Mouse (Mus musculus) hindbrain, postnatal 0 days (tissue): ENCODE measurements around the gene Pdcd5. TPM values are rescaled to one million over a fixed set of nuclear protein-coding genes. Genes with fewer than 3 reads are reported as not detected.
A peak's percentile ranks its signal among the peaks of the same experiment; 100 is the strongest.

Experiments used
- ATAC-seq: fragments of 200-750 bp; cut with Nextera tagmentation; 2 replicates; pipeline ENCODE4 v1.8.0; 2017; ENCODE audit warnings: mild to moderate bottlenecking, moderate TSS enrichment, moderate library complexity
- DNase-seq: peaks from one replicate; pipeline ENCODE4 v3.0.0-alpha.2; 2015; ENCODE audit warnings: low spot score
- H3K27ac ChIP-seq: fragments of 300-500 bp; sonication (generic); 2 replicates; pipeline ENCODE4 v1.5.1; 2014; ENCODE audit warnings: mild to moderate bottlenecking
- H3K27me3 ChIP-seq: fragments of 300-500 bp; sonication (generic); 2 replicates; pipeline ENCODE4 v1.6.1; 2014; ENCODE audit warnings: low read length, mixed read lengths; ENCODE audit not compliant: insufficient read depth
- H3K36me3 ChIP-seq: fragments of 300-500 bp; sonication (generic); 2 replicates; pipeline ENCODE4 v1.6.1; 2014; ENCODE audit warnings: low read length, mixed read lengths; ENCODE audit not compliant: insufficient read depth
- H3K4me1 ChIP-seq: fragments of 300-500 bp; sonication (generic); 2 replicates; pipeline ENCODE4 v1.6.1; 2014; ENCODE audit warnings: antibody characterized with exemption, low read length, mixed read lengths; ENCODE audit not compliant: insufficient read depth
- H3K4me2 ChIP-seq: fragments of 300-500 bp; sonication (generic); 2 replicates; pipeline ENCODE4 v1.6.1; 2014; ENCODE audit warnings: low read depth, mild to moderate bottlenecking, low read length, moderate library complexity, mixed read lengths
- H3K4me3 ChIP-seq: fragments of 300-500 bp; sonication (generic); 2 replicates; pipeline ENCODE4 v1.5.1; 2014; ENCODE audit warnings: low read length
- H3K9ac ChIP-seq: fragments of 300-500 bp; sonication (generic); replicated peaks from 2 replicates; pipeline ENCODE4 v1.6.1; 2014; ENCODE audit warnings: mild to moderate bottlenecking, low read length, moderate library complexity, mixed read lengths
- H3K9me3 ChIP-seq: fragments of 300-500 bp; sonication (generic); 2 replicates; pipeline ENCODE4 v1.6.1; 2016; ENCODE audit warnings: low read length, mixed read lengths
- CTCF ChIP-seq: IDR thresholded peaks from 2 replicates; pipeline ENCODE4 v1.5.1; 2016; ENCODE audit warnings: antibody characterized with exemption, control low read depth, low read depth
- WGBS: fragments of 180-500 bp; shearing (Covaris S2); extraction: QIAGEN DNeasy Blood & Tissue Kit; methylation state at CpG from one replicate; pipeline ENCODE4 v1.1.7; 2014; 5-methylcytosine and 5-hydroxymethylcytosine counted together
- polyA plus RNA-seq: library from polyadenylated mRNA; unstranded; fragments of >200 nt; fragmentation: Nextera tagmentation; extraction: Ambion mirVana; gene quantifications from 2 replicates; pipeline ENCODE4 v1.2.1, GENCODE M21; 2015
- total RNA-seq: library from RNA; depleted of rRNA; stranded (reverse); fragments of >200 nt; gene quantifications from 2 replicates; pipeline ENCODE4 v1.2.3, GENCODE M21; 2014

Pdcd5 gene
- total and polyA plus RNA-seq, 2 experiments from 2014 or later, result 35.4 to 250 TPM

DNA sequence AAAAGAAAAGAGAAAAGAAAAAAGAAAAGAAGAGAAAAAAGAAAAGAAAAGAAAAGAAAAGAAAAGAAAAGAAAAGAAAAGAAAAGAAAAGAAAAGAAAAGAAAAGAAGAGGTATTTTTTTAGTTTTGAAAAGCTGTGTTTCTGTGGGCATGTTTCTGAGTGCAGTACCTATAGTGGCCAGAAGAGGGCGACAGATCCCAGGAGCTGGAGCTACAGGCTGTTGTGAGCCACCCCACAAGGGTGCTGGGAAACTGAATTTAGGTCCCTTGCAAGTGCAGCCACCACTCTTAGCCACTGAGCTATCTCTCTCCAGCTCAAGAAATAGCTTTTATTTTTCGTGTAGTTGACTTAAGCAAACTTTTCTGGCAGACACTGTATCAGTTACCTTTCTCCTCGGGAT, 11.9 kb upstream of the Pdcd5 start:
- WGBS, result 53% methylated on average over 3 of the region's 3 CpGs
- no peaks in the 10 kb centered on the region for H3K27me3 ChIP-seq
- no peak overlapping the region for H3K4me2 ChIP-seq
- no peak overlapping the region for H3K27ac ChIP-seq
- no peak overlapping the region for H3K4me3 ChIP-seq
- no peaks in the 10 kb centered on the region for H3K36me3 ChIP-seq
- H3K9me3 ChIP-seq, result no peaks in the 10 kb centered on the region
- ATAC-seq, result no peak
- no peak for DNase-seq
- H3K9ac ChIP-seq, result no peak overlapping the region
- no peaks in the 10 kb centered on the region for H3K4me1 ChIP-seq
- TF ChIP-seq CTCF, result peak; percentile 74

DNA sequence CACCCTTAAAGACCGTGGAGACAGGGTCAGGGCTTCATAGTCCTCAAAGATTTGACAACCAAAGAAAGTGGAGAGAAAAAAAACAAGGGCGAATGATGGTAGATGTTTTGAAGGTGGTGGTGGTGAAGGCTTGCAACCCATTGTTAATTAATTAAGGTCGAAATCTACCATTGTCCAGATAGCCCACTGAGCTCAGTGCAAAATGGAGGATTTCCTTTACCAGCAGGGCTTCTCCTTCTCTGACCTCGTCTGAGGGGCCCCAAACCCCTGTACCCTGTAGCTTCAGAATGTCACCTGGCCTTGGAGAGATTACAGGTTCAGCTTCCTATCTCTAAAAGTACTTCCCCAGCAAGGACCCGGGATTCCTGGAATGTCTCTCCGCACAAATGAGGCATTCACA, 10.5 kb upstream of the Pdcd5 start:
- no peak overlapping the region for H3K9ac ChIP-seq
- no peaks in the 10 kb centered on the region for H3K27me3 ChIP-seq
- 33% methylated on average over 6 of the region's 6 CpGs for WGBS
- ATAC-seq (no peak), DNase-seq (no peak)
- no peaks in the 10 kb centered on the region for H3K4me1 ChIP-seq
- no peak overlapping the region for H3K4me3 ChIP-seq
- H3K36me3 ChIP-seq, result no peaks in the 10 kb centered on the region
- no peak overlapping the region for H3K4me2 ChIP-seq
- TF ChIP-seq CTCF, result no peak
- H3K27ac ChIP-seq, result no peak overlapping the region
- no peaks in the 10 kb centered on the region for H3K9me3 ChIP-seq

DNA sequence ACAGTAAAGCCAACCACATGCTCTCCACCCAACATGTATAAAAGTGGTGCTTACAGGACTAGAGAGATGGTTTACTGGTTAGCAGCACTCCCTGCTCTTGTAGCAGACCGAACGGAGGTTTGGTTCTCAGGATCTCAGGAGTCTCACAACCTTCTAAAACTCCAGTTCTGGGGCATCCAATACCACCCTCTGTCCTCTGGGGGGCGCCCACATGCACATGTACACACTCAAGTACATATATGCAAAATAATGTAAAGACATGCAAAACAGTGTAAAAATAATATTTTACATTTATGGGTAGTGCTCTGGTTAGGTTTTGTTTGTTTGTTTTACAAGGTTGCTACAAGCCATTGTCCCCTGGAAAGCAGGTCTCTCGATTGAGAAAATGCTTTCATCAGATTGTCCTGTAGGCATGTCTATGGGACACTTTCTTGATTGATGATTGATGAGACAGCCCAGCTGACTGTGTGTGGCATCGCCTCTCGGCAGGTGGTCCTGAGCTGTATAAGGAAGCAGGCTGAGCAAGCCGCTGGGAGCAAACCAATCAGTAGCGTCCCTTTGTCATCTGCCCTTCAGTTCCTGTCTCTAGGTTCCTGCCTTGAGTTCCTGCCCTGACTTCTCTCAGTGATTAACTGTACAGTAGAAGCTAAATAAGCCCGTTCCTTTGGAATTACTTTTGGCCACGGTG, 4.4 kb upstream of the Pdcd5 start:
- no peaks in the 10 kb centered on the region for H3K4me1 ChIP-seq
- H3K4me2 ChIP-seq, result no peak overlapping the region
- no peaks in the 10 kb centered on the region for H3K36me3 ChIP-seq
- TF ChIP-seq CTCF, result peak; percentile 48
- no peak overlapping the region for H3K9ac ChIP-seq
- 85% methylated on average over 10 of the region's 10 CpGs for WGBS
- DNase-seq, result no peak
- no peak overlapping the region for H3K4me3 ChIP-seq
- H3K9me3 ChIP-seq, result no peaks in the 10 kb centered on the region
- no peaks in the 10 kb centered on the region for H3K27me3 ChIP-seq
- ATAC-seq, result no peak
- H3K27ac ChIP-seq, result no peak overlapping the region

DNA sequence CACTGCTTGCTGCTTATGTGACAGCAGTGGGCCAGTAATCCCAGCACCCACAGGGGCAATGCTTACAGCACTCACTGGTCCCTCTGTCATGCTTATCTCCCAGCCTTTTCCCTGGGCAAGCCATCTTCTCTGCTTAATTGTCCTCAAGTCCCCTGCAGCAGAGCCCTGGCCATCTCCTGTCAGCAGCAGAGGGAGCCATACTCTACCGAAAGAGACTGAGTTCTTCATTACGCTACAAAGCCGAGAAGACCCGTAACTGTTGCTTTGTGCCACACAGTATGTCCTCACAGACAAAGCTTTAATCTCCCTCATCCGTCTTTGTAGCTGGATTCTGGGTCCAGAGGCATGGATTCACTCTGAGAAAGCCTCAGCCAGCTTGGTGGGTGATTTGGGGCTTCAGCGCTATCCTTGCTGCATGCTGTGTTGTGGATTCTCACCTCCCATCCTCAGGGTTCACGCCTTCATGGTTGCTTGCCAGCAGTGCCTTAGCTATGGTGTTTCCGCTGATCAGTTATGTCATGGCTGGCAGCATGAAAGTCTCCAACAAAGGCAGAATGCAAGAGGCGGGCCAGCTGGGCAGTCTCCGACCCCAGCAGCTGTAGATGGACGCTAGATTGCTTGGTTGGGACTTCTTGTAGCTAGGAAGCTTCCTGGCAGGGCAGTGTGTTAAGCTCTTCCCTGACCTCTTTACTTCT, 3.5 kb upstream of the Pdcd5 start:
- WGBS, result 57% methylated on average over 11 of the region's 11 CpGs
- ATAC-seq (peak; percentile 22; the same call in 1 of the 2 replicates), DNase-seq (peak; percentile 76)
- Histone ChIP-seq H3K4me3 (no peak overlapping the region), H3K27me3 (no peaks in the 10 kb centered on the region), H3K4me2 (no peak overlapping the region), H3K9me3 (no peaks in the 10 kb centered on the region), H3K36me3 (no peaks in the 10 kb centered on the region), H3K4me1 (no peaks in the 10 kb centered on the region), H3K9ac (0 out of 2 replicates have a peak overlapping the region, but pooled peaks have one; percentile 9), H3K27ac (0 out of 2 replicates have a peak overlapping the region, but pooled peaks have one; percentile 5)
- TF ChIP-seq CTCF, result peak; percentile 73

DNA sequence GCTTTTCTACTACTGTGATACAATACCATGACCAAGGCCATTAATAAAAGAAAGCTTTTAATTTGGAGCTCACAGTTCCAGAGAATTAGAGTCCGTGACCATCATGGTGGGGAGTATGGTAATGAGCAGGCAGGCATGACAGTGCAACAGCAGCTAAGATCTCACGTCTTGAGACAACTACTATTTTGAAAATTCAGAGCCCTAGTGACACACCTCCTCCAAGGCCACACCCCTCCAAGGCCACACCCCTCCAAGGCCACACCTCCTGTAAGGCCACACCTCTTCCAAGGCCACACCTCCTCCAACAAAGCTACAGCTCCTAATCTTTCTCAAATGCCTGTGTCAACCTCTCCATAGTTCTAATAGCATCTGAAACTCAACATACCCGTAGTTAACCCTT, 1.8 kb upstream of the Pdcd5 start:
- peak; percentile 51 for DNase-seq

DNA sequence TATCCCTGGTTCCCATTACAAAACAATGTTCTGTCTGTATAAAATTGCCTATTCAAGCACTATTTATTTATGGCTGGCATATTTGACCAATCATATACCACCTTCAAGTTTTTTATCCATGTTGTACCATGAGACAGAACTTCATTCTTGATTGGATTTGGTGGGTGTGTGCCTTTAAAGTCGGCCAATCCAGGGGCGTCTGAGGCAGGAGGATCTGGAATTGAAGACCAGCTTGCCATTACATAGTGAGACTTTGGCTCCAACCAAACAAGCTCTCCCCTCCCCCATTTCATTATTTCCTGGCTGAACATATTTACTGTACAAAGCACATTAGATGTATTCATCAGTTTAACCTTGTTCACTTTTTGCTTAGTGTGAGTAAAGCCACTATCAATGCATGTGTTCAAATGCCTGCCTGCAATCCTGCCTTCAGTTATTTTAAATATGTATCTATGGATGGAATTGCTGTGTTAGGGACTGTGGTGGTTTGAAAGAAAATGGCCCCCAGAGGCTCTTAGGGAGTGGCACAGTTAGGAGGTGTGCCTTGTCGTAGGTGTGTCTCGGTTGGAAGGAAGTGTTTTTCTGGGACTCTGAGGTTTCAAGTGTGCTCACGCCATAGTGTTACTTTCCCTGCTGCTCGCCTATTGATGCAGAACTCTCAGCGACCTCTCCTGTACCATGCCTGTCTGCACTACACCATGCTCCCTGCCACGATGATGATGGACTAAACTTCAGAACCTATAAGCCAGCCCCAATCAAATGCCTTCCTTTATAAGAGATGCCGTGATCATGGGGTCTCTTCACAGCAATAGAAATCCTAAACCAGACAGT, 1.1 kb upstream of the Pdcd5 start:
- Histone ChIP-seq H3K36me3 (peaks cover under 1% of the 10 kb centered on the region; the same call in 1 of the 2 replicates), H3K27ac (no peak overlapping the region), H3K4me3 (no peak overlapping the region), H3K4me1 (no peaks in the 10 kb centered on the region), H3K9ac (no peak overlapping the region), H3K27me3 (no peaks in the 10 kb centered on the region), H3K9me3 (no peaks in the 10 kb centered on the region), H3K4me2 (no peak overlapping the region)
- ATAC-seq (no peak), DNase-seq (no peak)
- TF ChIP-seq CTCF, result no peak
- WGBS, result 53% methylated on average over 9 of the region's 9 CpGs

More for the DNA sequence above, 1.8 kb upstream of the Pdcd5 start:
- H3K4me1 ChIP-seq, result no peaks in the 10 kb centered on the region
- no peak overlapping the region for H3K4me3 ChIP-seq
- H3K36me3 ChIP-seq, result no peaks in the 10 kb centered on the region
- H3K9ac ChIP-seq, result no peak overlapping the region
- no peak overlapping the region for H3K4me2 ChIP-seq
- H3K27ac ChIP-seq, result no peak overlapping the region
- WGBS, result 24% methylated on average over 3 of the region's 3 CpGs
- ATAC-seq, result peak; percentile 48
- H3K27me3 ChIP-seq, result no peaks in the 10 kb centered on the region
- H3K9me3 ChIP-seq, result no peaks in the 10 kb centered on the region
- TF ChIP-seq CTCF, result no peak
